Mouse (Mus musculus) heart, postnatal 25 days (tissue): ENCODE measurements at regions not wholly inside any gene's neighbourhood (a gene's known extent, or its start where the extent isn't known, plus 50 kb on each side); places are given as distances from the start of the nearest gene placed in this dataset.

ENCODE experiments used
- DNase-seq: peaks from one replicate; pipeline ENCODE4 v3.0.0; 2022; ENCODE audit warnings: low spot score
- intact Hi-C: fragments of 180-260 bp; cut with DNase I; formaldehyde crosslinking; loops from one replicate; pipeline ENCODE4 v1.15.1; 2025

GRCm38 (mm10) chr1:90487886-90488285 is 114.9 kb upstream of the Cops8 start:
- intact Hi-C loops: loop anchor here (5.0 kb wide), 1 partner anchor 326 kb away; no protein-coding TSS in a partner anchor
- DNase-seq: no peak

- intact Hi-C loops: loop anchor here (5.0 kb wide), 1 partner anchor 327 kb away; no protein-coding TSS in a partner anchor
- no peak for DNase-seq
Measured at GRCm38 (mm10) chr1:90488991-90489390, 113.8 kb upstream of the Cops8 start.

- intact Hi-C loops: loop anchor here (5.0 kb wide), 3 partner anchors 78 to 428 kb away; no protein-coding TSS in a partner anchor
- DNase-seq: peak; percentile 54
Measured at GRCm38 (mm10) chr1:90490335-90490734, 112.4 kb upstream of the Cops8 start.

DNA sequence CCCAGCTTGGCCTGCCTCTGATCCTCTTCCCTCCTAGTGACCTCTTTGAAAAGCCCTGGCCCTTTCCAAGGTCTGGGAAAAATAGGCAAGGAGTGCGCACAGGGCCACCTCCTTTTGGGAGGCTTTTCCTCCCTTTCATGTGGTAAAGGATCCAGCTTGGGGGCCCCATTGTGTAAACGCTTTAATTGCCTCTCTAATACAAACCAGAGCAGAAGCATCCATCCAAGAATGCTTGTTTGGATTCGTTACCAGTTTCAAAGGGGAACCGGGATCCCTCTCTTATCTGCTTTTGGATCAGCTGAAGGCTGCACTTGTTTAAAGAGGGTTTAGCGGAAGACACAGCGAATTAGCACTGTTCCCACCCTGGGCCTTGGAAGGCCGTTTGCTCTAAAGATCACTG is 109.3 kb upstream of the Cops8 start:
- DNase-seq: no peak
- intact Hi-C loops: loop anchor here (5.0 kb wide), 3 partner anchors 81 to 431 kb away; no protein-coding TSS in a partner anchor

DNA sequence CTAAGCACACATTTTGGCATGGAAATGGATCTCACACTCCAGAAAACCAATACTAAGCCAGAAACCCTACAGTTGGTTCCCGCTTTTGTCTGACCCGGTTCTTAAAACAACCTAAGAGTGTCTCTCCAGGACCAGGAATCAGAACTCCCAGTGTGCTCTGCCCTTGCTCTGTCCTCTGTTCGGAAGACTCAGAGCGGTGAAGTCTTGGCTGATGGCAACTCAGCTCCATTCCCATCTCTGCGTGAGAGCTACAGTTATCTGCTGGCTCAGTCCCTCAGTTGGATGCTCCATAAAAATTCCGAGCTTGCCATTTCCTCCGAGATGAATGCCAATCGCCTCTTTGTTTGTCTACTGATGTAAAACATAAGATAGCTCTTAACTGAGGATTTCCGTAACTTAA is 107.6 kb upstream of the Cops8 start:
- no peak for DNase-seq
- intact Hi-C loops: loop anchor here (5.0 kb wide), 1 partner anchor 92 kb away; no protein-coding TSS in a partner anchor

GRCm38 (mm10) chr1:90497568-90497967 is 105.2 kb upstream of the Cops8 start:
- intact Hi-C loops: loop anchor here (5.0 kb wide), 1 partner anchor 90 kb away; no protein-coding TSS in a partner anchor

DNA sequence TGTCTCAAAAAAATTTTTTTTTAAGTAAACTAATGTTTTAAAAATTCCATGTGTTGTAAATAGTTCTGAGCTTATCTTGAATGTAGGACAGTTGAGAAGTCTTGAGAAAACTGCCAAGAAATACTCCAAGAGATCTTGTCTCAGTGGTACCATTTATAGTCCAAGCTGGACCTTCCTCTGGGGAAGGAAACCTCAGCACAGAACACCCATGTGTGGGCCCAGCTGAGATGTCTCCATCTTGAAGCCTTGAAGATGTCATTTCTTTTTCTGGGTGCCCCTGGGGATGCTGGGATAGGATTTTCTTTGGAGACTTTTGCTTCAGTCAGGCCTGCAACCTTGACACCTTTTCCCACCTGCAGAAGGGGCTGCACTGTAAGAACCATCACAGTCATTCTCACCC is 101.4 kb upstream of the Cops8 start:
- DNase-seq: no peak
- intact Hi-C loops: loop anchor here (2.0 kb wide), 1 partner anchor 21 kb away; no protein-coding TSS in a partner anchor

More at GRCm38 (mm10) chr1:90497568-90497967, 105.2 kb upstream of the Cops8 start:
- peak; percentile 92 for DNase-seq

DNA sequence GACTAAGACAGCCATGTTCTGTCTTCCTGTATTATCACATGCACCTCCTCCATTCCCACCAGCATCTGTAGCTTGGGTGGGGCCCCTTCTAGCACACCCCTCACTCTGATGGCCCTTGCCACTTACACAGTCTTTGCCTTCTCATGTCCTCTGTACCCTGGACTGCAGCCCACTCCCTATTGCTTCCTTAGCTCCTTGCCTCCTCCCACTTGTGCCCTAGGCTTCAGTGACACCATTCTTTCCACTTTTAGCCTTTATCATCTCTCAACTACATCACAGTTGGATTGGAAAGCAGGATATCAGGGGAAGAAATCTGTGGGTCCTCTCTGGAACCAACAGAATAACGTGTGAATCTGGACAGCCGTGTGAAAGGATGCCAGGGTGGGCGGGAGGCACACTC is 100.4 kb upstream of the Cops8 start:
- intact Hi-C loops: no loop called here
- no peak for DNase-seq

- intact Hi-C loops: no loop called here
- DNase-seq: peak; percentile 65
Measured at GRCm38 (mm10) chr1:90502771-90503540, 99.8 kb upstream of the Cops8 start.

DNA sequence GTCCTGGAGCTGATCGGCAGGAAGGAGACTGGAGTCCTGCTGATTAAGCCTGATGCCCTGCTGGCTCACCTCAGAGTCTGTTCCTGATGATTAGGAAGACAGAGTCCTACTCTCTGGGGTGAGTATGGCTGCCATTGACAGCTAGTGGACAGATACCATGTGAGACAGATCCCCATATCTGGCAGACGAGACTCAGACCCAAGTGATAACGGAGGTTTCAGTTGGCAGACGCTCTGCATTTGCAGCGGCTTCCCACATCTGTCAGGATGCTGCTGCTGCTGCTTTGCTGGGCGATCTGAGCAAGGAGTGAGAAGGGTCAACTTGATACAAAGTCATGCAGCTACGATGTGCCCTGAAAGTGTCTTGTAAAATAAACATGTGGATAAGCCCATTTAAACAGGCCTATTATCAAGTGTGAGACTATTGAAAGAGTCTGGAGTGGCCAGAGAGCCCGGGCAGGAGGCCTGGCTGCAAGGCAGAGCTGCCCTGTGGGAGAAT is 98.1 kb upstream of the Cops8 start:
- DNase-seq: no peak

GRCm38 (mm10) chr1:90505599-90505998 is 97.2 kb upstream of the Cops8 start:
- intact Hi-C loops: no loop called here
- DNase-seq: no peak

More for the DNA sequence above, 98.1 kb upstream of the Cops8 start:
- intact Hi-C loops: no loop called here

DNA sequence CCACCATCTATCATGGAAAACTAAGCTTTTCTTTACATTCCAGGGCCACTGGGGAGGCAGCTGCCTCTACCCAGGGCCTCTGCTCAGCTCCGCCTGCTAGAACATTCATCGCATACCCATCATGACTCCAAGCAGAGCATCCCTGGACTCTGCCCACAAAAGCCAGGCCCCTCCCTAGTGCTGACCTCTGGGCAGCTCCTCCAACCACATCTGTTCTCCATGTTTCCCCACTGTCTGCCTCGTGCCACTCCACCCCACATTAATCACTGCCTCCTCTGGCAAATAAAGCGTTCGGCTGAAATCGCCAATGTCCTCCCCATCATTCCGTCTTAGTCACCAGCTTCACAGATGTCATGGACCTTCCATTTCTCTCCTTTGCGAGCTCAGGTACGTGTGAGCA is 96.2 kb upstream of the Cops8 start:
- no peak for DNase-seq
- intact Hi-C loops: no loop called here

DNA sequence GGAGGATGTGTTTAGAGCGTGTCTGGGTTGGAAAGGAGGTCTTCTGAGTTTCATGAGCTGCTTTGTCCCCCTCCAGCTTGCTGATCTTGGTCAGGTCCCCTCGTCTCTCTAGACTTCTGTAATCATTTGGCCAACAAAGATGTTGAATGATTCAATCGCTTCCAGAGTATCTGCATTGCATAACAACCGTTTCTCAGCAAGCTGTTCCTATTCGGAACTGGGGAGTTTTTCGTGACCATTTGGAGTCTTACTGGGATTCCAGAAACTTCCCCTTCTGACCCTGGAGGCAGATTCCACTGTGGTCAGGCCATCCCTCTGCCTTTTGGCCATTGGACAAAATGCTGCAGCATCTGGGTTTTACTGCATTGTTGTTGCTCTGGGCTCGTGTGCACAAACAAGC is 93.4 kb upstream of the Cops8 start:
- intact Hi-C loops: no loop called here
- no peak for DNase-seq

DNA sequence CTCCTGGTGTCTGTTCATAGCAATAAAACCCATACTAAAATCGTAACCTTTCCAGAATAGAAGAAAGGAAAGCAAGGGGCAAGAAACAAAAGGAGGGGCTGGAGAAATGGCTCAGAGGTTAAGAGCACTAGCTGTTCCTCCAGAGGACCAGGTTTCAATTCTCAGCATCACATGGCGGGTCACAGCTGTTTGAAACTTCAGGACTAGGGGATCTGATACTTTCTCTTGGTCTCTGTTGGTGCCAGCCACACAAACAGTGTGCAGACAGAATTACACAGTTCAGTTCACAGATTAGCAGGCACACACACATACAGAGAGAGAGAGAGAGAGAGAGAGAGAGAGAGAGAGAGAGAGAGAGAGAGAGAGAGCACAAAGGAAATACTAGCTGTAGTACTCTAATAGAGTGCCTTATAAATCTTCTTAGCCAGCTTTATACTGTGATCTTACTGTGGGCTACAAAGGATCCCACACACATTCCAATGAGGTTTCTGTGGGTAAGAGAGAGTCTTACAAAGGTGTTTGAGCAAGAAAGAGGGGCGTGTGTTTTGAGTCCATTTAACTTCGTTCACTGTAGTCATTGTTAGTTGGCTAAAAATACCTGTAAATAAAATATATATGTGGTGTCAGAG is 89.2 kb upstream of the Cops8 start:
- no peak for DNase-seq
- intact Hi-C loops: no loop called here

- DNase-seq: no peak
- intact Hi-C loops: no loop called here
Measured at GRCm38 (mm10) chr1:90514176-90514575, 88.6 kb upstream of the Cops8 start.

DNA sequence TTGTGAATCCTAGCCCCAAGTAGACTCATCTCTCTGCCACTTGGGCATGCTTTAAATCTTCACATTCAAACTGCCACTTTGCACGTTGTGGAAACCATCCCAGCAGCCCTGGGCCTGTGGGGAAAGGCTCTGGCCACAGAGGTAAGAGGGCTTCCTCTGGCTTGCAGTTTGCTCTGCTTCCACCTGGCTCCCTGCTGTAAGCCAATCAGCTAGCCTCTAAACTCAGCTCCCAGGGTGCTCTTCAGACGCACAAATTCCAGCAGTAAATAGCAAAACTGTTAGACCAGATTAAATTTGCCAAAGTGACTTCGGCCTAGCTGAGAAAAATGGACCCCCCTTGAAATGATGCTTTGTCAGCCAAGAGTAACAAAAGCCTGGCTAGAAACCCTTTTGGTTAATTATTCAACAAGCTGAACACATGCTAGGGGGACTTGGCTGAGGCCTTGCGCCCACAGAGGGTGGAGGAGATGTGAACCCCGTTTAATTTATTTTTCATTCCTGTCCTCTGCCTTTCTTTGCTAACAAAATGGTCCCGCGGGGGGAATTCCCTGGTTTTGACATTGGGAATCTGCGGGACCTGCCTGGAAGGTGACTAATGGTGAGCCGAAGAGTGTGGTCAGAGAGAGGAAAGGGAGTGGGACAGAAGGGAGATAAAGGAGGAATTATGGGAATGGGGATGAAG is 84.1 kb upstream of the Cops8 start:
- DNase-seq: no peak

GRCm38 (mm10) chr1:90519284-90520275 is 83.2 kb upstream of the Cops8 start:
- intact Hi-C loops: no loop called here
- no peak for DNase-seq

More for the DNA sequence above, 84.1 kb upstream of the Cops8 start:
- intact Hi-C loops: no loop called here

DNA sequence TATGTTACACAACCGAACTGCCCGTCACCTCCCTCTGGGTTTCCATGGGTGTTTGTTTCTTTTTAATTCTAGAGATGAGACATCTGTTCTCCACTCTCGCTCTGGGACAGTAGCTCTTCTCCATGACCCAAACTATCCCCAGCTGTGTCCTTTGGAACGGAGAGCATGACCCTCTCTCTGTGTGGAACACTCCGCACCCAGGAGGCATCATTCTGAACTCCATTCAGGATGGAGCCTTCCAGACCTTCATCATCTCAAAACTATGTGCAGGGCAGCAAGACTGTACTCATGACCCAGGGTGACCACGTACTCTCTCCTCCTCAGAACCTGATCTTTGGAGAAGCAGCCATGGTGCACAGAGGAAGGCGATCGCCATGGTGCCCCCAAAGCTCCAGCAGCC is 80.5 kb upstream of the Cops8 start:
- DNase-seq: peak; percentile 68
- intact Hi-C loops: loop anchor here (2.0 kb wide), 1 partner anchor 21 kb away; no protein-coding TSS in a partner anchor

GRCm38 (mm10) chr1:90524641-90525220 is 78.0 kb upstream of the Cops8 start:
- DNase-seq: no peak
- intact Hi-C loops: no loop called here
